Mouse (Mus musculus) stomach, postnatal 0 days (tissue): ENCODE data around the gene Ccdc155.

Experiments
- CTCF ChIP-seq: IDR thresholded peaks from 2 replicates; pipeline ENCODE4 v1.5.1; 2016; ENCODE audit warnings: antibody characterized with exemption, low read depth, mild to moderate bottlenecking, moderate library complexity
- EP300 ChIP-seq: optimal IDR thresholded peaks from 2 replicates; pipeline ENCODE3; 2016; ENCODE audit warnings: antibody characterized with exemption

DNA sequence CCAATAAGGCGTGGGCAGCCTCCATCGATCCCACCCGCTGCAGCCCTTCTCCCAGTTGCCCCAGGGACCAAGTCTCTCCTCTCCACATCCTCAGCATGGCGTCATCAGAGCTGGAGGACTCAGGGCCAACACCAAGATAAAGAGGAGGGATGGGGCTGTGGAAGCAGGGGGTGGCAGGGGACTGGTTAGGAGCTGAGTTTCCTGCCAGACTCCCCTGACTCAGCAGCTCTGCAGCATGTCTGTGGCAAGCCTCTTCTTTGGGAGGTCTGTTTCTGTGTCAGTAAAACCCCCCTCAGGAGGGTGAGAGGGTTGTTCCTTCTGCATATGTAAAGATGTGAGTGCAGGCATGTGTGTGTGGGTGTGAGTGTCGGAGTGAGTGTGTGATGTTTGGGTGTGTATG is 7.7 kb downstream of the Ccdc155 start:
- no peak for TF ChIP-seq EP300
- no peak for TF ChIP-seq CTCF
